Mouse (Mus musculus) myocyte (in vitro differentiated cells): ENCODE measurements at regions not wholly inside any gene's neighbourhood (a gene's known extent, or its start where the extent isn't known, plus 50 kb on each side); places are given as distances from the start of the nearest gene placed in this dataset.

Source experiments
- H3K27me3 ChIP-seq: one replicate; pipeline ENCODE4 v1.6.1; 2011; ENCODE audit not compliant: control insufficient read depth, insufficient read depth, insufficient read length
- H3K36me3 ChIP-seq: one replicate; pipeline ENCODE4 v1.6.1; 2011; ENCODE audit not compliant: control insufficient read depth, insufficient read depth
- H3K4me2 ChIP-seq: one replicate; pipeline ENCODE4 v1.6.1; 2011; ENCODE audit warnings: low read depth, control low read depth
- H3K4me3 ChIP-seq: one replicate; pipeline ENCODE4 v1.5.1; 2011; ENCODE audit warnings: mild to moderate bottlenecking, control low read depth, moderate library complexity
- H3K79me2 ChIP-seq: one replicate; pipeline ENCODE4 v1.6.1; 2011; ENCODE audit not compliant: control insufficient read depth, insufficient read depth
- H3ac ChIP-seq: one replicate; pipeline ENCODE4 v1.6.1; 2011; ENCODE audit not compliant: control insufficient read depth, insufficient read length
- CEBPB ChIP-seq: IDR thresholded peaks from 2 replicates; pipeline ENCODE4 v1.6.1; 2011; ENCODE audit warnings: mild to moderate bottlenecking, moderate library complexity; ENCODE audit not compliant: poor library complexity, insufficient read depth, severe bottlenecking
- E2F4 ChIP-seq: IDR thresholded peaks from one replicate; pipeline ENCODE4 v1.6.1; 2011; ENCODE audit warnings: mild to moderate bottlenecking, control low read depth, moderate library complexity; ENCODE audit not compliant: insufficient read depth
- MAX ChIP-seq: IDR thresholded peaks from one replicate; pipeline ENCODE4 v1.6.1; 2011; ENCODE audit warnings: low read depth, mild to moderate bottlenecking, control low read depth
- MYOD1 ChIP-seq, 3 experiments: IDR thresholded peaks; one replicate each; pipeline ENCODE4 v1.6.1; 2011; ENCODE audit warnings: control low read depth in 2 of 3, low read depth in 2 of 3, mild to moderate bottlenecking in 2 of 3, moderate library complexity in 1 of 3; ENCODE audit not compliant: insufficient read length in 2 of 3, control insufficient read depth in 1 of 3
- MYOG ChIP-seq, 3 experiments: IDR thresholded peaks; one replicate each; pipeline ENCODE4 v1.6.1; 2011; ENCODE audit warnings: control low read depth in 2 of 3, low read depth in 2 of 3, mild to moderate bottlenecking in 2 of 3; ENCODE audit not compliant: insufficient read length in 2 of 3, control insufficient read depth in 1 of 3, insufficient read depth in 1 of 3
- POLR2A ChIP-seq: IDR thresholded peaks from one replicate; pipeline ENCODE4 v1.6.1; 2011; ENCODE audit warnings: low read depth, mild to moderate bottlenecking, control low read depth, moderate library complexity; ENCODE audit not compliant: insufficient read length
- POLR2AphosphoS2 ChIP-seq: IDR thresholded peaks from one replicate; pipeline ENCODE4 v1.6.1; 2011; ENCODE audit warnings: low read depth, control low read depth; ENCODE audit not compliant: insufficient read length
- REST ChIP-seq: IDR thresholded peaks from one replicate; pipeline ENCODE4 v1.6.1; 2011; ENCODE audit warnings: mild to moderate bottlenecking, control low read depth, moderate library complexity; ENCODE audit not compliant: insufficient read depth, insufficient read length
- SRF ChIP-seq: IDR thresholded peaks from one replicate; pipeline ENCODE4 v1.6.1; 2011; ENCODE audit warnings: low read depth; ENCODE audit not compliant: control insufficient read depth, insufficient read length
- TCF12 ChIP-seq: IDR thresholded peaks from one replicate; pipeline ENCODE4 v1.6.1; 2011; ENCODE audit warnings: mild to moderate bottlenecking, control low read depth; ENCODE audit not compliant: poor library complexity, insufficient read depth, severe bottlenecking
- TCF3 ChIP-seq: IDR thresholded peaks from one replicate; pipeline ENCODE4 v1.6.1; 2011; ENCODE audit warnings: low read depth, control low read depth; ENCODE audit not compliant: insufficient read length
- USF1 ChIP-seq: IDR thresholded peaks from one replicate; pipeline ENCODE4 v1.6.1; 2011; ENCODE audit warnings: low read depth, mild to moderate bottlenecking, control low read depth, moderate library complexity

DNA sequence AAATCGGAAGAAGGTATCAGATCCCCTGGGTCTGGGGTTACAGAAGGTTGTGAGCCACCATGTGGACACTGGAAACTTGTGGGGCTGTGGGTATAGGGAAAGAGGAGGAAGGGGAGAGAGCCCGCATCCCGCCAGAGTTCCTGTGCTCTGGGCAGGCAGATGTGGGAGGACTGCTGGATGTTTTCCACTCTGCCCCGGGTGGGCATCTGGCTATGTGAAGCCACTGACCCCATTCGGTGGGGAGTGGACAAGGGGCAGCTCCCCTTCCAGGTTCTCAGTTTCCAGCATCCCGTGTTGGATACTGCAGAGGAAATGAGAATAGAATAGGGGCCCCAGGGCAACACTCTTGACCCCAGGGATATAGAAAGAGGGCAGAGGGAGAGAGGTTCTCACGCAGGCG is 72.1 kb upstream of the Lgalsl start:
- no peak overlapping the region for H3ac ChIP-seq
- H3K36me3 ChIP-seq, result no peaks in the 10 kb centered on the region
- H3K4me2 ChIP-seq, result no peak overlapping the region
- H3K27me3 ChIP-seq, result peaks cover 26% of the 10 kb centered on the region
- H3K79me2 ChIP-seq, result no peaks in the 10 kb centered on the region
- no peak overlapping the region for H3K4me3 ChIP-seq
- TF ChIP-seq E2F4 (no peak), USF1 (no peak), MYOG (IDR thresholded peaks at IDR 0.05; ENCODE audit: control insufficient read depth in 1 of 3, insufficient read depth in 1 of 3, insufficient read length in 2 of 3, low read depth in 2 of 3) (no peak), TCF12 (no peak), CEBPB (no peak), REST (no peak), MAX (no peak), SRF (no peak), POLR2A (no peak)

DNA sequence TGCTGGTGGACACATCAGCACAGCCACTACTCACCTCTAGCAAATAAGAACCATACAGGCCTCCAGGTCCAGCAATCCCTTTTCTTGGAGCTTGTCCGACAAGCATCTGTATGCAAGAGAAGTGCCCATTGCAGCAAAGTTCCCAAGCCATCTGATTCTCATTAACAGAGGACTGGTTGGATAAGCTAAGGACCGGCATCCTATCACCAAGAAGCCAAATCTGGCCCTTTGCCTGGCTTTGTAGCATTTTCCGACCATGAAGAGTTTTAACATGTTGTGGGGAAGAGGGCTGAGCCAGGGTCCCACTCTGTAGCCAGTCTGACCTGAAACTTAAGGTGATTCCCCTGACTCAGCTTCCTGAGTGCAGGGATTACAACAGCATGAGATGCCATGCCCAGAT is 77.1 kb upstream of the Lgalsl start:
- H3K4me3 ChIP-seq, result no peak overlapping the region
- H3ac ChIP-seq, result no peak overlapping the region
- no peaks in the 10 kb centered on the region for H3K79me2 ChIP-seq
- H3K36me3 ChIP-seq, result no peaks in the 10 kb centered on the region
- TF ChIP-seq TCF3 (no peak), MAX (no peak), TCF12 (no peak), MYOD1 (IDR thresholded peaks at IDR 0.05; ENCODE audit: control insufficient read depth in 1 of 3, insufficient read length in 2 of 3, low read depth in 2 of 3) (no peak)
- H3K27me3 ChIP-seq, result peaks cover 15% of the 10 kb centered on the region
- H3K4me2 ChIP-seq, result no peak overlapping the region

DNA sequence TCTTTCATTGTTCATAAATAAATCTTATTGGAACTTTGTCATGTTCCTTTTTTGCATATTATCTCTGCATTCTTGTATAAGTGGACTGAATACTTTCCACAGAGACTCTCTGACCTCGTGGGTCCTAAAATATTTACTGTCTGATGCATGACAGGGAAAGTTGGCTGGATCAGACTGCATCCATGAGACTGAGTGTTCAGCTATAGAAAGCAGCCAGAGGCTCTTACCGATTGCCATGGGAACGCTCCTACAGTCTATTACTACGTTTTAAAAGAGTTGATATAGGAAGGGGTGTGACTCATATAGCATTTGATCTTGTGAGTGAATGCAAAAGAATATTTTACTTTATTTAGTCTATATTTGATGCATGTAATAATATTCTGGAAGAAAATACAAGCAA is 77.6 kb upstream of the Lgalsl start:
- H3ac ChIP-seq, result no peak overlapping the region
- no peak overlapping the region for H3K4me3 ChIP-seq
- no peak for TF ChIP-seq E2F4
- H3K4me2 ChIP-seq, result no peak overlapping the region
- peaks cover 15% of the 10 kb centered on the region for H3K27me3 ChIP-seq
- no peaks in the 10 kb centered on the region for H3K79me2 ChIP-seq
- H3K36me3 ChIP-seq, result no peaks in the 10 kb centered on the region

DNA sequence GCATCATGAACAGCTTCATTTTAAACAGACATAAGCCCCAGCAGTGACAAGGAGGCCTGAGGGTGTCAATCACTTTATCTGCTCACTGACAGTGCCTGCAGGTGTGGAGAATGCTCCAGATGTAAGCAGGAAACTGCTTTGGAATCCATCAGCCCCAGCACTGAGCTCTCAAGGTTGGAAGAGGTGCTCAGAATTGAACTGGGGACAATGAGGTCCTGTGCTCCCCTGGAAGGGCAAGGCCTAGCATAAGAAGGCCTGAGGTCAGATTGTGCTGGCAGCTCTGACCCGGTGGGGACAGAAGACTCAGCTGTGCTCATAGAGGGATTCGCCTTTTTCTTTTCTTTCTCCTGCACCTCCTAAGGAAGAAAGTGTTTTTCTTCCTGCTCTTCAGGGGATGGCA is 82.2 kb upstream of the Lgalsl start:
- Histone ChIP-seq H3K36me3 (no peaks in the 10 kb centered on the region), H3K79me2 (no peaks in the 10 kb centered on the region), H3K4me3 (no peak overlapping the region), H3K27me3 (peaks cover 18% of the 10 kb centered on the region), H3K4me2 (no peak overlapping the region), H3ac (no peak overlapping the region)
- TF ChIP-seq POLR2A, result no peak
- no peak for TF ChIP-seq TCF3
- TF ChIP-seq MYOG (IDR thresholded peaks at IDR 0.05; ENCODE audit: control insufficient read depth in 1 of 3, insufficient read depth in 1 of 3, insufficient read length in 2 of 3, low read depth in 2 of 3), result no peak
- TF ChIP-seq CEBPB, result no peak
- no peak for TF ChIP-seq MYOD1 (IDR thresholded peaks at IDR 0.05; ENCODE audit: control insufficient read depth in 1 of 3, insufficient read length in 2 of 3, low read depth in 2 of 3)
- TF ChIP-seq POLR2AphosphoS2, result no peak
- no peak for TF ChIP-seq REST

DNA sequence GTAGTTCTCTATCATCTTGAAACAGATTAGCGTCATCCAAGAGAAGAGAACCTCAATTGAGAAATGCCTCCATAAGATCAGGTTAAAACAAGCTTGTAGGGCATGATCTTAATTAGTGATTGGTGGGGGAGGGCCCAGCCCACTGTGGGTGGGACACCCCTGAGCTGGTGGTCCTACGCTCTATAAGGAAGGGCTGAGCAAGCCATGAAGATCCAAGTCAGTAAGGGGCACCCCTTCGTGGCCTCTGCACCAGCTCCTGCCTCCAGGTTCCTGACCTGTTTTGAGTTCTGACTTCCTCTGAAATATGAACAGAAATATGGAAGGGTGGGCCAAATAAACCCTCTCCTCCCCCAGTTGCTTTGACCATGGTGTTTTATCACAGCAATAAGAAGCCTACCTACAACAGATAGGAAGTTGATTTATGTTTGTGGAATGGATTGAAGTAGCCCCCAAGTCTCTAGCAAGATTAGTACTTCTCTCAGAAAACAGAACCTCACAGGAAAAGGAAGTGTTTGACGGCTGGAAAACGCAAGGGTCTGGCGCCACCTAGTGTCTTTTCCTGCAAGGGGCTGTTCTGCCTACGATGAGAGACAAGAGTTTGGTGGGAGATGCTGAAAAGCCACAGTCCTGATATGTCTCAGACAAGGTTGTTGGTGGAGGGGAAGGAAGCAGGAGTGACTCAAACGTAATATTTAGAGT is 82.9 kb upstream of the Lgalsl start:
- Histone ChIP-seq H3K4me2 (no peak overlapping the region), H3K36me3 (no peaks in the 10 kb centered on the region), H3K79me2 (no peaks in the 10 kb centered on the region), H3ac (no peak overlapping the region), H3K27me3 (peaks cover 20% of the 10 kb centered on the region), H3K4me3 (no peak overlapping the region)
- TF ChIP-seq POLR2A (no peak), MAX (no peak), USF1 (no peak), CEBPB (no peak), MYOG (IDR thresholded peaks at IDR 0.05; ENCODE audit: control insufficient read depth in 1 of 3, insufficient read depth in 1 of 3, insufficient read length in 2 of 3, low read depth in 2 of 3) (no peak), E2F4 (no peak), POLR2AphosphoS2 (no peak), MYOD1 (IDR thresholded peaks at IDR 0.05; ENCODE audit: control insufficient read depth in 1 of 3, insufficient read length in 2 of 3, low read depth in 2 of 3) (no peak), TCF12 (no peak), TCF3 (no peak), SRF (no peak), REST (no peak)
